Mouse (Mus musculus) ES-E14 (cell line): ENCODE results near the gene Aqp2. TPM values are rescaled to one million over a fixed set of nuclear protein-coding genes. Genes with fewer than 3 reads are reported as not detected.

Experiments
- DNase-seq: peaks from one replicate; pipeline ENCODE4 v3.0.0-alpha.2; 2013; ENCODE audit warnings: low read depth, low spot score
- H3K27ac ChIP-seq: 2 replicates; pipeline ENCODE4 v1.5.1; 2012; ENCODE audit warnings: low read depth, mild to moderate bottlenecking, low read length, moderate library complexity, mixed read lengths; ENCODE audit not compliant: poor library complexity, insufficient read depth, severe bottlenecking
- H3K36me3 ChIP-seq: 2 replicates; pipeline ENCODE4 v1.6.1; 2012; ENCODE audit warnings: mild to moderate bottlenecking, low read length, moderate library complexity, mixed read lengths; ENCODE audit not compliant: control insufficient read depth, poor library complexity, insufficient read depth, severe bottlenecking
- H3K4me1 ChIP-seq, 2 experiments: fragments of 150-350 bp in 1 of 2; sonication (generic) in 1 of 2; 2 replicates each; pipeline ENCODE4 v1.6.1; 2012; ENCODE audit warnings: low read length in 2 of 2, mild to moderate bottlenecking in 1 of 2, mixed read lengths in 1 of 2; ENCODE audit not compliant: control insufficient read depth in 2 of 2, insufficient read depth in 2 of 2, poor library complexity in 1 of 2
- H3K4me3 ChIP-seq, 2 experiments: fragments of 150-350 bp in 1 of 2; sonication (generic) in 1 of 2; 2 replicates each; pipeline ENCODE4 v1.5.1; 2012; ENCODE audit warnings: low read length in 2 of 2, low read depth in 1 of 2, mild to moderate bottlenecking in 1 of 2, mixed read lengths in 1 of 2; ENCODE audit not compliant: insufficient read depth in 1 of 2, poor library complexity in 1 of 2, severe bottlenecking in 1 of 2
- H3K9ac ChIP-seq: 2 replicates; pipeline ENCODE4 v1.6.1; 2012; ENCODE audit warnings: low read depth, mild to moderate bottlenecking, low read length, mixed read lengths; ENCODE audit not compliant: poor library complexity, insufficient read depth, severe bottlenecking
- H3K9me3 ChIP-seq: fragments of 150-350 bp; sonication (generic); 2 replicates; pipeline ENCODE4 v1.6.1; 2012; ENCODE audit warnings: low read depth, mild to moderate bottlenecking, low read length; ENCODE audit not compliant: control insufficient read depth, insufficient read depth
- CHD2 ChIP-seq: IDR thresholded peaks from 2 replicates; pipeline ENCODE4 v1.6.1; 2014; ENCODE audit warnings: mild to moderate bottlenecking, low read depth, low read length, inconsistent platforms
- HCFC1 ChIP-seq: IDR thresholded peaks from 2 replicates; pipeline ENCODE4 v1.6.1; 2012; ENCODE audit warnings: low read length, inconsistent platforms, borderline replicate concordance; ENCODE audit not compliant: insufficient read depth
- MAFK ChIP-seq: IDR thresholded peaks from 2 replicates; pipeline ENCODE4 v1.6.1; 2014; ENCODE audit warnings: mild to moderate bottlenecking, low read depth, low read length, inconsistent platforms; ENCODE audit not compliant: insufficient read depth
- ZC3H11A ChIP-seq: IDR thresholded peaks from 2 replicates; pipeline ENCODE4 v1.6.1; 2012; ENCODE audit warnings: low read depth, mild to moderate bottlenecking, inconsistent platforms, low read length, borderline replicate concordance
- ZNF384 ChIP-seq: IDR thresholded peaks from 2 replicates; pipeline ENCODE4 v1.6.1; 2012; ENCODE audit warnings: low read depth, low read length, inconsistent platforms
- in situ Hi-C, 2 experiments: fragments of 600-800 bp; cut with MboI; formaldehyde crosslinking; loops; one replicate each; pipeline ENCODE4 v1.15.1; 2025; ENCODE audit warnings: low sequenced_read_pairs in 2 of 2, inconsistent platforms in 1 of 2; ENCODE audit not compliant: unreplicated experiment in 2 of 2
- total RNA-seq: library from RNA; depleted of rRNA; stranded (reverse); fragments of 300-350 nt; gene quantifications from 2 replicates; pipeline ENCODE4 v1.2.3, GENCODE M21; 2012

The Aqp2 gene
- total RNA-seq, 1 experiment: not detected

GRCm38 (mm10) chr15:99586525-99586924 is 7.7 kb downstream of the Aqp2 start:
- no peak overlapping the region for H3K9ac ChIP-seq
- H3K36me3 ChIP-seq: no peaks in the 10 kb centered on the region
- TF ChIP-seq CHD2 (no peak), ZC3H11A (no peak), HCFC1 (no peak), MAFK (no peak)
- H3K9me3 ChIP-seq: no peaks in the 10 kb centered on the region
- no peak overlapping the region for H3K27ac ChIP-seq
- H3K4me3 ChIP-seq: no peak overlapping the region
- in situ Hi-C loops: no loop called here
- H3K4me1 ChIP-seq: peaks cover 6 to 15% of the 10 kb centered on the region in 2 experiments; a peak in 3 of 4 replicates
- DNase-seq: no peak

DNA sequence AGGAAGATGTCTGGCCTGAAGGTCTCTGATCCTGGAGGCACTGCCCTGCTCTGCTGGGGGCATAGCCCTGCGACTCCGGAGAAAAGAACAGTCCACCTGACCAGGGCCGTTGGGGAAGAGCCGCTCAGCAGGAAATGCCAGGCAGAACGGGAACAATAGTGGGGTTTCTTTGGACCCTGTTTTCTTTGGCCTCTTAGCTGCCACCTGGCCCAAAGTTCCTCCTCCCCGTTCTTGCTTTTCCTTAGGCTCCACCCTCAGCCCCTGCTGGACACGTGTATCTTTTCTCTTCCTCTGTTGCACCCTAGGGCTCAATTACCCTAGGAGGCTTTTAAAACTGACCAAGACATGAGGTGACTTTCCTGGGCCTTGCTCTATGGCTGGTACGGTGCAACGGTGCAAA is 10.4 kb downstream of the Aqp2 start:
- TF ChIP-seq HCFC1 (no peak), ZNF384 (no peak), CHD2 (no peak), MAFK (no peak), ZC3H11A (no peak)
- in situ Hi-C loops: no loop called here

GRCm38 (mm10) chr15:99589704-99590103 is 10.8 kb downstream of the Aqp2 start:
- Histone ChIP-seq H3K9me3 (no peaks in the 10 kb centered on the region), H3K36me3 (no peaks in the 10 kb centered on the region), H3K4me3 (no peak overlapping the region), H3K27ac (no peak overlapping the region), H3K4me1 (peaks cover 0 to 9% of the 10 kb centered on the region in 2 experiments; a peak in 3 of 4 replicates), H3K9ac (no peak overlapping the region)
- no peak for DNase-seq
- TF ChIP-seq ZC3H11A: no peak
- no peak for TF ChIP-seq ZNF384
- no peak for TF ChIP-seq HCFC1
- no peak for TF ChIP-seq MAFK
- no peak for TF ChIP-seq CHD2
- in situ Hi-C loops: no loop called here

More for the DNA sequence above, 10.4 kb downstream of the Aqp2 start:
- Histone ChIP-seq H3K9ac (no peak overlapping the region), H3K27ac (no peak overlapping the region), H3K9me3 (no peaks in the 10 kb centered on the region), H3K4me1 (peaks cover 4 to 13% of the 10 kb centered on the region in 2 experiments; a peak in 3 of 4 replicates), H3K36me3 (no peaks in the 10 kb centered on the region), H3K4me3 (no peak overlapping the region)
- DNase-seq: no peak

- Histone ChIP-seq H3K27ac (no peak within 1 kb of the TSS), H3K9me3 (no peaks in the 10 kb centered on the region), H3K4me3 (peak within 1 kb of the TSS; percentile 69 to 70), H3K9ac (peak within 1 kb of the TSS; percentile 64), H3K36me3 (no peaks in the 10 kb centered on the region), H3K4me1 (peaks cover 0 to 3% of the 10 kb centered on the region in 2 experiments; a peak in 1 of 4 replicates)
- TF ChIP-seq MAFK (no peak), ZNF384 (no peak), CHD2 (no peak), ZC3H11A (no peak), HCFC1 (no peak)
- in situ Hi-C loops: no loop called here
- DNase-seq: no peak
Measured at GRCm38 (mm10) chr15:99590429-99591084, 11.7 kb downstream of the Aqp2 start, which contains the start of gene Aqp5. Aqp5 (plus strand) TSS chr15:99590782.
